Comparison of ENCODE assay signal across 8 mouse cellular contexts in the genomic region with DNA sequence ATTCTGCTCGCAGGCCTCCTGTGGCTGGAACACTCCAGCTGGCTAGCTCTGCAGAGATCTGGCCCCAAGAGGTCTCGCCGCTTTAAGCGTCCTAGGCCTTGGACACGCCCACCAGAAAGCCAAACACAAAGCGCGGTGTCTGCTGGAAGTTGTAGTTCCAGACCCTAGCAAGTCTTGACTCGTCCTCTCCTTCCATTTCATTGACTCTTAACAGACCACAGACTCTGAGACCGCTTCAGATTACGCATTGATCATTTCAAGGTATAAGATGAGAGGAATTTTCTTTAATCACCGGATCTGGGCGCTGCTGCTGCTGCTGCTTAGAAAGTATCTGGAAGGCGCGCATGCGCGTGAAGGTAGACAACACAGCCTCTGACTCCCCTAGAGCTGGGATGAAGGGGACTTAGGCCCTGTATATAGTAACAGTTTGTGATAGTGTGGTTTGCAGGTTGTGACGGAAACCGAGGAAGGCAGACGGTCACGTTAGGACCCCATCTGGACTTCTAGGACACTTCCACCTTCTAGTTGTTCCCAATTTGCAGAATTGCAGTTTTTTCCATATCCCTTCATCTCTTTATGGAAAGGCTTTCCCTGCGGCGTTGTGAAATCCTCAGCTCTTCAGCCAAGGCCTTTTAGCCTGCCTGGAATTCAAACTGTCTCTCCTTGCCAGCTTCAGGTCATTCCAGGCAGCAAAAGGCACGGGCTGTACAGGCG. TPM values are rescaled to one million over a fixed set of nuclear protein-coding genes. Genes with fewer than 3 reads are reported as not detected.
A peak's percentile ranks its signal among the peaks of the same experiment; 100 is the strongest.
DNase-seq lines count a peak whose midpoint lies in the region; ATAC-seq and TF ChIP-seq lines count a peak whose summit lies in the region.

No protein-coding gene starts in this region.

- H3K4me2 ChIP-seq in forebrain, embryonic 15.5 days (replicated peaks), result peak overlapping the region; percentile 43
- peak overlapping the region; percentile 42 for H3K4me2 ChIP-seq in liver, embryonic 16.5 days (ENCODE audit: low read depth, low read length)
- peak overlapping the region; percentile 57 for H3K4me2 ChIP-seq in neural tube, embryonic 12.5 days (replicated peaks)
- peak overlapping the region; percentile 56 for H3K4me2 ChIP-seq in stomach, postnatal 0 days (replicated peaks; ENCODE audit: low read depth)

- H3K4me3 ChIP-seq in forebrain, embryonic 15.5 days, result peak overlapping the region; percentile 50
- H3K4me3 ChIP-seq in liver, embryonic 16.5 days (ENCODE audit: low read depth, low read length), result peak overlapping the region; percentile 34
- H3K4me3 ChIP-seq in neural tube, embryonic 12.5 days, result peak overlapping the region; percentile 40
- H3K4me3 ChIP-seq in stomach, postnatal 0 days (ENCODE audit: low read depth, low read length), result peak overlapping the region; percentile 42

- H3K27me3 ChIP-seq in forebrain, embryonic 15.5 days, result no peaks in the 10 kb centered on the region
- H3K27me3 ChIP-seq in liver, embryonic 16.5 days (ENCODE audit: control insufficient read depth, insufficient read depth, low read depth, low read length), result no peaks in the 10 kb centered on the region
- H3K27me3 ChIP-seq in neural tube, embryonic 12.5 days (replicated peaks), result no peaks in the 10 kb centered on the region
- H3K27me3 ChIP-seq in stomach, postnatal 0 days (ENCODE audit: control insufficient read depth, insufficient read depth, low read length), result no peaks in the 10 kb centered on the region

- WGBS in forebrain, embryonic 15.5 days, result 15% methylated on average over 24 of the region's 24 CpGs
- 22% methylated on average over 24 of the region's 24 CpGs for WGBS in large intestine, adult 2 months
- WGBS in liver, embryonic 16.5 days (ENCODE audit: insufficient replicate concordance), result 20% methylated on average over 24 of the region's 24 CpGs
- 17% methylated on average over 24 of the region's 24 CpGs for WGBS in neural tube, embryonic 12.5 days
- WGBS in stomach, postnatal 0 days, result 11% methylated on average over 24 of the region's 24 CpGs

- H3K36me3 ChIP-seq in forebrain, embryonic 15.5 days, result no peaks in the 10 kb centered on the region
- no peaks in the 10 kb centered on the region for H3K36me3 ChIP-seq in liver, embryonic 16.5 days (ENCODE audit: control insufficient read depth, insufficient read depth)
- no peaks in the 10 kb centered on the region for H3K36me3 ChIP-seq in neural tube, embryonic 12.5 days
- no peaks in the 10 kb centered on the region for H3K36me3 ChIP-seq in stomach, postnatal 0 days (ENCODE audit: control insufficient read depth, insufficient read depth, low read length)

- H3K9me3 ChIP-seq in forebrain, embryonic 15.5 days, result no peaks in the 10 kb centered on the region
- no peaks in the 10 kb centered on the region for H3K9me3 ChIP-seq in liver, embryonic 16.5 days (replicated peaks; ENCODE audit: control insufficient read depth, low read length)
- H3K9me3 ChIP-seq in neural tube, embryonic 12.5 days, result no peaks in the 10 kb centered on the region
- no peaks in the 10 kb centered on the region for H3K9me3 ChIP-seq in stomach, postnatal 0 days (ENCODE audit: control insufficient read depth, low read length)

- H3K27ac ChIP-seq in forebrain, embryonic 15.5 days (replicated peaks), result peak overlapping the region; percentile 44
- H3K27ac ChIP-seq in liver, embryonic 16.5 days (ENCODE audit: low read length), result no peak overlapping the region
- H3K27ac ChIP-seq in neural tube, embryonic 12.5 days, result no peak overlapping the region
- peak overlapping the region; percentile 61 for H3K27ac ChIP-seq in stomach, postnatal 0 days (replicated peaks)

- peaks cover 13% of the 10 kb centered on the region for H3K4me1 ChIP-seq in forebrain, embryonic 15.5 days
- no peaks in the 10 kb centered on the region for H3K4me1 ChIP-seq in liver, embryonic 16.5 days (ENCODE audit: control insufficient read depth, low read depth, low read length)
- H3K4me1 ChIP-seq in neural tube, embryonic 12.5 days, result peaks cover 7% of the 10 kb centered on the region; the same call in 1 of the 2 replicates
- no peaks in the 10 kb centered on the region; the same call in 1 of the 2 replicates for H3K4me1 ChIP-seq in stomach, postnatal 0 days (replicated peaks; ENCODE audit: control insufficient read depth, insufficient read depth)

- peak; percentile 93 for DNase-seq in ES-CJ7 (ENCODE audit: low read depth, low spot score)
- peak; percentile 89 to 96 for DNase-seq in cerebellum, adult 18-20 months
- DNase-seq in heart, postnatal 14 days, result peak; percentile 86 to 93
- DNase-seq in large intestine, adult 2 months (ENCODE audit: low read depth, low spot score), result peak; percentile 81
- peak; percentile 86 for DNase-seq in stomach, postnatal 0 days (ENCODE audit: low spot score)

- intact Hi-C loops in heart, postnatal 14 days (cut with DNase I), result loop anchor here (2.0 kb wide), 2 partner anchors 23 to 37 kb away; partner anchors contain the start of gene Abca1

- TF ChIP-seq EP300 in stomach, postnatal 0 days (optimal IDR thresholded peaks at IDR 0.05), result no peak

- TF ChIP-seq CTCF in stomach, postnatal 0 days (IDR thresholded peaks at IDR 0.05; ENCODE audit: low read depth), result peak; percentile 37

- peak overlapping the region; percentile 4; the same call in 1 of the 2 replicates for H3K9ac ChIP-seq in forebrain, embryonic 15.5 days (replicated peaks)
- H3K9ac ChIP-seq in liver, embryonic 16.5 days (ENCODE audit: low read depth, low read length), result no peak overlapping the region
- H3K9ac ChIP-seq in neural tube, embryonic 12.5 days, result 0 out of 2 replicates have a peak overlapping the region, but pooled peaks have one; percentile 17
- H3K9ac ChIP-seq in stomach, postnatal 0 days (ENCODE audit: low read length), result peak overlapping the region; percentile 23; the same call in 1 of the 2 replicates

- ATAC-seq in forebrain, embryonic 15.5 days (replicated peaks), result peak; percentile 98
- peak; percentile 89 for ATAC-seq in liver, embryonic 16.5 days (ENCODE audit: low read depth)
- peak; percentile 99 for ATAC-seq in neural tube, embryonic 12.5 days (ENCODE audit: low FRiP score, low read depth)
- ATAC-seq in stomach, postnatal 0 days (ENCODE audit: low FRiP score, low TSS enrichment), result peak; percentile 98

RNA-seq across cellular contexts. Expression of gene Abca1, which starts 36.5 kb away (rescaled TPM):
- 10.0 and 10.2 TPM in 2 replicates for polyA plus RNA-seq in forebrain, embryonic 15.5 days (2015; fragmentation: Nextera tagmentation; extraction: Ambion mirVana)
- 10 to 100 TPM; 22.8 to 33.6 TPM for total RNA-seq in heart, postnatal 14 days (2021)
- polyA plus RNA-seq in large intestine, adult 2 months (2012; rRNA removed), result 1.5 and 7.8 TPM in 2 replicates
- polyA plus RNA-seq in liver, embryonic 16.5 days (2015; fragmentation: Nextera tagmentation; extraction: Ambion mirVana), result 17.0 and 19.0 TPM in 2 replicates
- polyA plus RNA-seq in neural tube, embryonic 12.5 days (2016; fragmentation: Nextera tagmentation; extraction: Ambion mirVana), result 8.5 and 9.3 TPM in 2 replicates
- 1.6 and 2.0 TPM in 2 replicates for polyA plus RNA-seq in stomach, postnatal 0 days (2015; fragmentation: Nextera tagmentation; extraction: Ambion mirVana)

Comparison
In these comparisons a context has a peak if more than half of its experiments do, and no peak if none do; other contexts are left out.
1. H3K27ac ChIP-seq: peak in forebrain, embryonic 15.5 days (single experiment) and stomach, postnatal 0 days (single experiment); none in liver, embryonic 16.5 days (single experiment) and neural tube, embryonic 12.5 days (single experiment).
2. Peak in every context shown above with its lines, with median percentiles within 50 percentile points of each other: DNase-seq, ATAC-seq, H3K4me2 ChIP-seq and H3K4me3 ChIP-seq.